Mouse (Mus musculus) embryonic facial prominence, embryonic 12.5 days (tissue): ENCODE measurements around the gene Hist1h4c. TPM values are rescaled to one million over a fixed set of nuclear protein-coding genes. Genes with fewer than 3 reads are reported as not detected.
A peak's percentile ranks its signal among the peaks of the same experiment; 100 is the strongest.
"Not testable (repeated sequence)": the region's sequence is repeated elsewhere in the genome, so short reads cannot be mapped to it uniquely, and the experiment has no call there.

Experiments
- ATAC-seq: fragments of 200-750 bp; cut with Nextera tagmentation; 2 replicates; pipeline ENCODE4 v1.8.0; 2017; ENCODE audit not compliant: insufficient number of reproducible peaks, insufficient read depth, low FRiP score, low TSS enrichment
- H3K27ac ChIP-seq: fragments of 300-500 bp; sonication (generic); 2 replicates; pipeline ENCODE4 v1.5.1; 2016; ENCODE audit warnings: mild to moderate bottlenecking
- H3K27me3 ChIP-seq: fragments of 300-500 bp; sonication (generic); 2 replicates; pipeline ENCODE4 v1.6.1; 2016; ENCODE audit warnings: mild to moderate bottlenecking, moderate library complexity
- H3K36me3 ChIP-seq: fragments of 300-500 bp; sonication (generic); 2 replicates; pipeline ENCODE4 v1.6.1; 2016; ENCODE audit warnings: mild to moderate bottlenecking
- H3K4me1 ChIP-seq: fragments of 300-500 bp; sonication (generic); 2 replicates; pipeline ENCODE4 v1.6.1; 2016
- H3K4me2 ChIP-seq: fragments of 300-500 bp; sonication (generic); replicated peaks from 2 replicates; pipeline ENCODE4 v1.6.1; 2016; ENCODE audit warnings: mild to moderate bottlenecking, moderate library complexity
- H3K4me3 ChIP-seq: fragments of 300-500 bp; sonication (generic); 2 replicates; pipeline ENCODE4 v1.5.1; 2016; ENCODE audit warnings: mild to moderate bottlenecking
- H3K9ac ChIP-seq: fragments of 300-500 bp; sonication (generic); 2 replicates; pipeline ENCODE4 v1.6.1; 2016; ENCODE audit warnings: mild to moderate bottlenecking, moderate library complexity
- H3K9me3 ChIP-seq: fragments of 300-500 bp; sonication (generic); 2 replicates; pipeline ENCODE4 v1.6.1; 2016; ENCODE audit warnings: mild to moderate bottlenecking, moderate library complexity
- WGBS: fragments of 180-500 bp; shearing (Covaris S2); methylation state at CpG from one replicate; pipeline ENCODE4 v1.1.7; 2016; 5-methylcytosine and 5-hydroxymethylcytosine counted together
- polyA plus RNA-seq: library from polyadenylated mRNA; unstranded; fragments of >200 nt; fragmentation: Nextera tagmentation; extraction: Ambion mirVana; gene quantifications from 2 replicates; pipeline ENCODE4 v1.2.1, GENCODE M21; 2016

Gene Hist1h4c
- polyA plus RNA-seq, 1 experiment from 2014 or later: 10.5 TPM

GRCm38 (mm10) chr13:23702801-23703200 lies 4.5 kb upstream of the Hist1h4c start:
- H3K4me1 ChIP-seq, H3K27ac ChIP-seq, H3K9ac ChIP-seq, ATAC-seq, H3K4me3 ChIP-seq, H3K4me2 ChIP-seq, H3K27me3 ChIP-seq, H3K36me3 ChIP-seq, H3K9me3 ChIP-seq: not testable (repeated sequence)
- WGBS: 81% methylated on average over 2 of the region's 2 CpGs

- no peak for ATAC-seq
- H3K27me3 ChIP-seq: no peaks in the 10 kb centered on the region
- 67% methylated on average over 4 of the region's 4 CpGs for WGBS
- no peak overlapping the region for H3K9ac ChIP-seq
- no peaks in the 10 kb centered on the region for H3K36me3 ChIP-seq
- H3K4me2 ChIP-seq: no peak overlapping the region
- no peak overlapping the region for H3K4me3 ChIP-seq
- peaks cover 7% of the 10 kb centered on the region; the same call in 1 of the 2 replicates for H3K4me1 ChIP-seq
- no peak overlapping the region for H3K27ac ChIP-seq
- H3K9me3 ChIP-seq: no peaks in the 10 kb centered on the region
These were observed 4.0 kb upstream of the Hist1h4c start for GRCm38 (mm10) chr13:23702220-23702619.

DNA sequence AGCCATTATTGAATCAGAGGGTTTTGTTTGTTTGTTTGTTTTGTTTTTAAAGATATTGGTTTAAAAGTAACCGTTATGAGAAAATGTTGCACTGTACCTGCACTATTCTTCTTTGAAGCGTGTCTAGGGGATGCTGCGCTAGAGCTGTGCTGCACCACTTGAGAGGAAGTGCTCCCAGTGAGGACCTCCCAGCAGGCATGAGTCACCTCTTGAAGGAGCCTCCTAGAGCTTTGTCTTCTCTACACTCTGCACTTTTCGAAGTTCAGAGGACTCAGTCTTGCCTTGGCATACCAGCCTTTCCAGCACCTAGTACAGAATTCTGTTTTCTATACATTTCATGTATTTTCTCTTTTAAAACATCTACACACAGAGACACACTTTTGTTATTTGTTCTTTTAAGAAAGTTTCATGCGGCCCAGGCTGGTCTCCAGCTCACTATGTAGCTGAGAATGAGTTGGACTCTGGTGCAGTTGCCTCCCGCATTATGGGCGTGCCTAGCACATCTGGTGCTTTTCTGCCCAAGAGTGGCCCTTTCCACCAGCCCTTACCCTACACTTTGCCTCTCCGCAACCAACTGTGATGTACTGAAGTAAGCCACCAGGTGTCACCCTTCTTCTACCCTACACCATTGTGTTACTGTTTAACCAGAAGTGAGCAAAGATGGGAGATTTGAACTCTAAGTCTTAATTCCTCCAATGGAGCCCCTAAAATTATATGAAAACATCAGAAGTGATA lies 2.7 kb upstream of the Hist1h4c start:
- Histone ChIP-seq H3K27ac (no peak overlapping the region), H3K9me3 (no peaks in the 10 kb centered on the region), H3K4me3 (no peak overlapping the region), H3K4me1 (peaks cover 7% of the 10 kb centered on the region; the same call in 1 of the 2 replicates), H3K4me2 (no peak overlapping the region), H3K9ac (no peak overlapping the region), H3K36me3 (no peaks in the 10 kb centered on the region), H3K27me3 (no peaks in the 10 kb centered on the region)
- 33% methylated on average over 8 of the region's 8 CpGs for WGBS
- ATAC-seq: peak; percentile 52; the same call in 1 of the 2 replicates

DNA sequence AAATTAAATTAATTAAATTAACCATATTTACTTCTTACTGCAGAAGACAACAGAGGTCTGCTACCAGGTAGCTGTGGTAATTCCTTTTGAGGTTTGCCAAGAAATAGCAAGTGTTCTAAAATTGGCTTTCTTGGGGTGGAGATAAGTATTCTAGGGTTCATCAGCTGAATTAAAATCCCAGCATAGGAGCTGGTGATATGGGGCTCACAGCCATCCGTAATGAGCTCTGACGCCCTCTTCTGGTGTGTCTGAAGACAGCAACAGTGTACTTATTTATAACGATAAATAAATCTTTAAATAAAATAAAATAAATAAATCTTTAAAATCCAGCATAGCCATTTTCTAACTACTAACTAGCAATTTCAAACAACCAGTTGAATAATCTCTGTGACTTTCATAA lies 1.5 kb upstream of the Hist1h4c start:
- Histone ChIP-seq H3K9me3 (no peaks in the 10 kb centered on the region), H3K27me3 (no peaks in the 10 kb centered on the region), H3K27ac (no peak overlapping the region), H3K4me1 (peaks cover 7% of the 10 kb centered on the region; the same call in 1 of the 2 replicates), H3K9ac (no peak overlapping the region), H3K4me3 (no peak overlapping the region), H3K36me3 (no peaks in the 10 kb centered on the region), H3K4me2 (no peak overlapping the region)
- ATAC-seq: no peak
- 70% methylated on average over 3 of the region's 3 CpGs for WGBS

GRCm38 (mm10) chr13:23698996-23699395 lies 742 bp upstream of the Hist1h4c start:
- Histone ChIP-seq H3K27me3 (no peaks in the 10 kb centered on the region), H3K9me3 (no peaks in the 10 kb centered on the region), H3K4me3 (no peak overlapping the region), H3K4me1 (peaks cover 7% of the 10 kb centered on the region; the same call in 1 of the 2 replicates), H3K9ac (no peak overlapping the region), H3K27ac (peak overlapping the region; percentile 90), H3K4me2 (peak overlapping the region; percentile 32), H3K36me3 (no peaks in the 10 kb centered on the region)
- 51% methylated on average over 6 of the region's 6 CpGs for WGBS
- ATAC-seq: no peak

GRCm38 (mm10) chr13:23697491-23698299 lies 559 bp downstream of the Hist1h4c start:
- ATAC-seq: peak; percentile 3; the same call in 1 of the 2 replicates
- peak overlapping the region; percentile 64 for H3K9ac ChIP-seq
- 2% methylated on average over 32 of the region's 32 CpGs for WGBS
- peak overlapping the region; percentile 45 for H3K4me3 ChIP-seq
- no peaks in the 10 kb centered on the region for H3K27me3 ChIP-seq
- H3K9me3 ChIP-seq: no peaks in the 10 kb centered on the region
- H3K36me3 ChIP-seq: no peaks in the 10 kb centered on the region
- H3K4me2 ChIP-seq: peak overlapping the region; percentile 67
- peaks cover 7% of the 10 kb centered on the region; the same call in 1 of the 2 replicates for H3K4me1 ChIP-seq
- H3K27ac ChIP-seq: peak overlapping the region; percentile 92

- Histone ChIP-seq H3K36me3 (no peaks in the 10 kb centered on the region), H3K4me2 (no peak overlapping the region), H3K27ac (peak overlapping the region; percentile 47), H3K9ac (no peak overlapping the region), H3K27me3 (no peaks in the 10 kb centered on the region), H3K4me3 (no peak overlapping the region), H3K9me3 (no peaks in the 10 kb centered on the region), H3K4me1 (peaks cover 7% of the 10 kb centered on the region; the same call in 1 of the 2 replicates)
- 64% methylated on average over 15 of the region's 15 CpGs for WGBS
- ATAC-seq: no peak
These were observed 2.2 kb downstream of the Hist1h4c start for GRCm38 (mm10) chr13:23696061-23696474.

GRCm38 (mm10) chr13:23695514-23695913 lies 2.7 kb downstream of the Hist1h4c start, which contains the start of gene Hist1h1t:
Hist1h1t (plus strand) TSS chr13:23695814.
- Histone ChIP-seq H3K9me3 (no peaks in the 10 kb centered on the region), H3K4me3 (no peak within 1 kb of the TSS), H3K36me3 (no peaks in the 10 kb centered on the region), H3K9ac (no peak within 1 kb of the TSS), H3K4me2 (no peak within 1 kb of the TSS), H3K4me1 (peaks cover 7% of the 10 kb centered on the region; the same call in 1 of the 2 replicates), H3K27ac (peak within 1 kb of the TSS; percentile 47), H3K27me3 (no peaks in the 10 kb centered on the region)
- 48% methylated on average over 12 of the region's 13 CpGs for WGBS
- ATAC-seq: no peak

GRCm38 (mm10) chr13:23694956-23695355 lies 3.3 kb downstream of the Hist1h4c start:
- Histone ChIP-seq H3K4me3 (no peak overlapping the region), H3K4me1 (peaks cover 7% of the 10 kb centered on the region; the same call in 1 of the 2 replicates)
- WGBS: 93% methylated on average over 9 of the region's 9 CpGs

DNA sequence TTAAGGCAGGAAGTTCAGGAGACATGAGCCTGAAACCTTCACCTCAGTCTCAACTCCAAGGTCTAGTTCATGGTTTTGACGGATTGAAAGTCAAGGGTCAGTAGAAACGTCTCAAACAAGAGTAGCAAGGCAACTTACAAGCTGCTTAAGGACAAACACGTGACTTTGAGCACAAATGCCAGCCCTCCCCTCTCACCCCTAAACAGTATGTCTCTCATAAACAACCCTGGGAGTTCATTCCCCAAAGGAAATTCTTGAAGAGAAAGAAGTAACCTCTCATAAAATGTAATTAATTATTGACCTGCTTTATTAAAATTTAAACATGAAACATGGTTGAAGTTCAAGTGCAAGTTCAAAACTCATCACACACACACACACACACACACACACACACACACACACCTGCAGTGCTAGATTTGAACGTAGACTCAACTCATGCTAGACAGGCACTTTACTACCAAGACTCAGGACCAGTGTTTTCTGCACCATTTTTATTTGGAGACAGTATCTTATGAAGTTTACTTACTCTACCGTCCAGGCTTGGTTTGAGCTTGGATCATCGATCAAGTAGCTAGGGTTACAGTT lies 4.3 kb downstream of the Hist1h4c start:
- H3K9ac ChIP-seq: no peak overlapping the region
- 78% methylated on average over 6 of the region's 6 CpGs for WGBS
- H3K27me3 ChIP-seq: no peaks in the 10 kb centered on the region
- no peaks in the 10 kb centered on the region for H3K36me3 ChIP-seq
- no peak overlapping the region for H3K4me2 ChIP-seq
- H3K9me3 ChIP-seq: no peaks in the 10 kb centered on the region
- no peak overlapping the region for H3K4me3 ChIP-seq
- no peak for ATAC-seq
- peaks cover 3% of the 10 kb centered on the region; the same call in 1 of the 2 replicates for H3K4me1 ChIP-seq
- no peak overlapping the region for H3K27ac ChIP-seq

More at GRCm38 (mm10) chr13:23694956-23695355, 3.3 kb downstream of the Hist1h4c start:
- Histone ChIP-seq H3K9ac (no peak overlapping the region), H3K36me3 (no peaks in the 10 kb centered on the region), H3K9me3 (no peaks in the 10 kb centered on the region), H3K27me3 (no peaks in the 10 kb centered on the region), H3K4me2 (no peak overlapping the region), H3K27ac (no peak overlapping the region)
- no peak for ATAC-seq

DNA sequence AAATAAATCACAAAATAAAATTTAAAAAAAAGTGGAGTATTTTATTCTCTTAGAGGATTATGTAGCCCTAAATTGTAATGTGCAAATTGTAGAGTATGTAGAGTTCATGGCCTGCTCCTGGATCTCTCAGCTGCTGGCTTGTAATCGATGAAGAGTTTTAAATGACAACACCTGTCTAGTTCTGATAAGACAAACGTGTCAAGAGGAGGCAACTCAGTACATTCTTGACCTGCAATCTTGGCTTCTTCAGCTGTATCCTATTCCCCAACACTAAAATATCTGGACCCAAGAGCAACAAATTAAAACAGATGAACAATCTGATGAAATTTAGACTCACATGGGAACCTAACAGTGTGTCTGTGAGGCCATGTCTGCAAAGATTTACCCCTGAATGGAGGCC lies 8.8 kb downstream of the Hist1h4c start:
- no peak overlapping the region for H3K27ac ChIP-seq
- H3K9me3 ChIP-seq: no peaks in the 10 kb centered on the region
- no peak overlapping the region for H3K4me3 ChIP-seq
- no peak for ATAC-seq
- H3K36me3 ChIP-seq: no peaks in the 10 kb centered on the region
- WGBS: 63% methylated on average over 2 of the region's 2 CpGs
- H3K4me1 ChIP-seq: 0 out of 2 replicates have a peak, but pooled peaks cover 5% of the 10 kb centered on the region
- no peaks in the 10 kb centered on the region for H3K27me3 ChIP-seq
- no peak overlapping the region for H3K9ac ChIP-seq
- H3K4me2 ChIP-seq: no peak overlapping the region
